Mouse (Mus musculus) limb, embryonic 15.5 days (tissue): ENCODE results near the gene 1700037H04Rik. TPM values are rescaled to one million over a fixed set of nuclear protein-coding genes. Genes with fewer than 3 reads are reported as not detected.
"Not testable (repeated sequence)": the region's sequence is repeated elsewhere in the genome, so short reads cannot be mapped to it uniquely, and the experiment has no call there.

Experiments
- ATAC-seq: fragments of 200-750 bp; cut with Nextera tagmentation; 2 replicates; pipeline ENCODE4 v1.8.0; 2017; ENCODE audit warnings: low read depth, moderate TSS enrichment; ENCODE audit not compliant: insufficient number of reproducible peaks, low FRiP score, low TSS enrichment
- H3K27ac ChIP-seq: fragments of 300-500 bp; sonication (generic); 2 replicates; pipeline ENCODE4 v1.5.1; 2015; ENCODE audit warnings: moderate library complexity, mild to moderate bottlenecking, inconsistent platforms
- H3K27me3 ChIP-seq: fragments of 300-500 bp; sonication (generic); 2 replicates; pipeline ENCODE4 v1.6.1; 2015; ENCODE audit warnings: inconsistent platforms
- H3K36me3 ChIP-seq: fragments of 300-500 bp; sonication (generic); 2 replicates; pipeline ENCODE4 v1.6.1; 2015; ENCODE audit warnings: inconsistent platforms
- H3K4me1 ChIP-seq: fragments of 300-500 bp; sonication (generic); 2 replicates; pipeline ENCODE4 v1.6.1; 2015; ENCODE audit warnings: inconsistent platforms
- H3K4me2 ChIP-seq: fragments of 300-500 bp; sonication (generic); 2 replicates; pipeline ENCODE4 v1.6.1; 2015; ENCODE audit warnings: mild to moderate bottlenecking, inconsistent platforms
- H3K4me3 ChIP-seq: fragments of 300-500 bp; sonication (generic); 2 replicates; pipeline ENCODE4 v1.5.1; 2015; ENCODE audit warnings: mild to moderate bottlenecking, inconsistent platforms
- H3K9ac ChIP-seq: fragments of 300-500 bp; sonication (generic); 2 replicates; pipeline ENCODE4 v1.6.1; 2015; ENCODE audit warnings: inconsistent platforms
- H3K9me3 ChIP-seq: fragments of 300-500 bp; sonication (generic); 2 replicates; pipeline ENCODE4 v1.6.1; 2016; ENCODE audit warnings: inconsistent platforms
- WGBS: fragments of 180-500 bp; shearing (Covaris S2); methylation state at CpG from one replicate; pipeline ENCODE4 v1.1.7; 2015; 5-methylcytosine and 5-hydroxymethylcytosine counted together
- polyA plus RNA-seq: library from polyadenylated mRNA; unstranded; fragments of >200 nt; fragmentation: Nextera tagmentation; extraction: Ambion mirVana; gene quantifications from 2 replicates; pipeline ENCODE4 v1.2.1, GENCODE M21; 2015

Gene 1700037H04Rik
- polyA plus RNA-seq, 1 experiment from 2014 or later, result 56.0 TPM

DNA sequence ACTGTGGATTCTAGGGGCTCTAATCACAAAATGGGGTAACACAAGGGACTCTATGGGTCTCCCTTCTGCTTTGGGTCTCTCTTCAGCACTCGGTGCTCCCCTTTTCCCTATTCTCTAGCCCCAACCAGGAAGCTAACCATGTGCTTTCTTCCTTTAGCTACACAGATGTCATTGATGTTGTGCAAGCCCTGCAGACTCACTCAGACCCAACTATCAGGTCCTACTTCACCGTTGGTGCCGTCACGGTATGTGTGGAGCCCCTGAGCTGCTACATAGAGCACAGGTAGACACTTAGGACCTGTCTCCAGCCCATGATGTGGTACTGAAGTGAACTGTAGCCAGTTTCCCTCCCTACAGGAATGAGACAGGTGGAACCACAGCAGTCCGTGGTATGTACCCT is 53.9 kb downstream of the 1700037H04Rik start:
- 89% methylated on average over 5 of the region's 5 CpGs for WGBS
- ATAC-seq, result no peak

DNA sequence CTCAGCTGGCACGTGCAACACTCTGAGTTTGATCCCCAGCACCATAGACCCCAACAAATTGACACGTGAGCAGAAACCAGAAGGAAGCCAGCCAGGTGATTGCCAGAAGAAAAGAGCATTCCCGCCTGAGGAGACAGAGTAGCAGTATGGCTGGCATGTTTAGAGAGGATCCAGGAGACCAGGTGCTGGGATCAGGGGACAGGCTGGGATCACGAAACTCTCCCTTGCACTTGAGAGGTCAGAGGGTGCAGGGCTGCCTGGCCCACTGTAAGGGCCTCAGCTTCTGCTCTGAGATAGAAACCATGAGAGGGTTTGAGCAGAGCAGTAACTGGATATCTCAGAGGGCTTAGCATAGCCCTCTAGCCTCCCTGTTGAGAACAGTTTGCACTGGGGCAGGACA is 54.8 kb downstream of the 1700037H04Rik start:
- H3K27ac ChIP-seq, H3K9ac ChIP-seq, H3K4me1 ChIP-seq, H3K27me3 ChIP-seq, H3K9me3 ChIP-seq, H3K36me3 ChIP-seq, ATAC-seq, H3K4me3 ChIP-seq, H3K4me2 ChIP-seq: not testable (repeated sequence)
- 67% methylated on average over 4 of the region's 4 CpGs for WGBS

More for the DNA sequence above, 53.9 kb downstream of the 1700037H04Rik start:
- no peaks in the 10 kb centered on the region for H3K27me3 ChIP-seq
- H3K27ac ChIP-seq, result no peak overlapping the region
- H3K9me3 ChIP-seq, result no peaks in the 10 kb centered on the region
- no peaks in the 10 kb centered on the region for H3K36me3 ChIP-seq
- H3K4me1 ChIP-seq, result no peaks in the 10 kb centered on the region
- no peak overlapping the region for H3K4me2 ChIP-seq
- no peak overlapping the region for H3K9ac ChIP-seq
- H3K4me3 ChIP-seq, result no peak overlapping the region

DNA sequence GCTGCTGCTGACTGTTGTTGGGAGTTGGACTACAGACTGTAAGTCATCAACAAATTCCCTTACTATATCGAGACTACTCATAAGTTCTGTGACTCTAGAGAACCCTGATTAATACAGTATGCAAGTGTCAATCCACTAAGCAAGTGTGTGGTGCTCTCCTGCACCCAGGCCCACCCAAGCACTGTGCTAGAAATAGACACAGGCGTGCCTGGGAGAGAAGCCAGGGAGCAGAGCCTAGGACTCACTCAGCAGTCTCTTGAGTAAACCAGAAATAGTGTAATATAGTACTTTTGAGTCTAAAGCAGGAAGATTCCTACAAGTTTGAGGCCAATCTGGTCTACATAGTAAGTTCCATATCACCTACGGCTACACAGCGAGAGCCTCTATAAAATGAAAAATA is 55.9 kb downstream of the 1700037H04Rik start:
- Histone ChIP-seq H3K4me3 (no peak overlapping the region), H3K36me3 (no peaks in the 10 kb centered on the region), H3K4me1 (no peaks in the 10 kb centered on the region), H3K4me2 (no peak overlapping the region), H3K9ac (no peak overlapping the region), H3K27me3 (no peaks in the 10 kb centered on the region), H3K27ac (no peak overlapping the region), H3K9me3 (no peaks in the 10 kb centered on the region)
- ATAC-seq, result no peak
- 76% methylated on average over 4 of the region's 4 CpGs for WGBS

DNA sequence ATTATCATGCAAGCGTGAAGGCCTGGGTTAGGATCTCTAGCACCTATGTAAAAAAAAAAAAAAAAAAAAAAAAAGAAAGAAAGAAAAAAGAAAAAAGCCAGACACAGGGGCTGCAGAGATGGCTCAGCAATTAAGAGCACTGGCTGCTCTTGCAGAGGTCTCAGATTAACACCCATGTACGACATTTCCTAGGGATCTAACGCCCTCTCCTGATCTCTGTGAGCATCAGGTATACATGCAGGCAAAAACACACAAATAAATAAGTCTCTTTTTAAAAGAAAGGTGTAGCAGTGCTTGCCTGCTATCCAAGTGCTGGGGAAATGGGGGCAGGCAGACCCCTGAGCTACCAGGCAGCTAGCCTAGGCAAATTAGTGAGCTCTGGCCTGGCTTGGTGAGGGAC is 58.4 kb downstream of the 1700037H04Rik start:
- Histone ChIP-seq H3K4me2 (no peak overlapping the region), H3K9me3 (no peaks in the 10 kb centered on the region), H3K27ac (no peak overlapping the region), H3K36me3 (no peaks in the 10 kb centered on the region), H3K27me3 (no peaks in the 10 kb centered on the region), H3K4me1 (no peaks in the 10 kb centered on the region; the same call in none of the 2 replicates), H3K4me3 (no peak overlapping the region), H3K9ac (no peak overlapping the region)
- no peak for ATAC-seq
- 48% methylated on average over 3 of the region's 3 CpGs for WGBS

DNA sequence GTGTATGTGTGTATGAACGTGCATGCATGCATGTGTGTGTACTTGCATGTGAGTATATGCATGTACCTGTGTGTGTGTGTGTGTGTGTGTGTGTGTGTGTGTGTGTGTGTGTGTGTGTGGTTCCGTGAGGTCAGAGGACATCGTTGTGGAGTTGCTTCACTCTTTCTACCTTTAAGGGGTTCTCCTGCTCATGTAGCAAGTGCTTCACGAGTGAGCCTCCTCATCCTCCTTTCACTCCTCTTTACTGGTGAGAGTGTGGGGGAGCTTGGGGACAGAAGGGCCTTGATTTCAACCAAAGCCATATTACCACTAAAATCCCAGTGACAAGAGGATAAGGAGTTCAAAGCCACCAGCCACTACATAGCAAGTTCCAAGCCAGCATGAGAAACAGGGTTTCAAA is 62.8 kb downstream of the 1700037H04Rik start:
- 89% methylated on average over 4 of the region's 4 CpGs for WGBS
- Histone ChIP-seq H3K9ac (no peak overlapping the region), H3K27me3 (no peaks in the 10 kb centered on the region), H3K36me3 (no peaks in the 10 kb centered on the region), H3K27ac (peak overlapping the region; percentile 73; the same call in 1 of the 2 replicates), H3K9me3 (no peaks in the 10 kb centered on the region), H3K4me2 (no peak overlapping the region), H3K4me1 (peaks cover 6% of the 10 kb centered on the region), H3K4me3 (no peak overlapping the region)
- ATAC-seq, result no peak

Other genes starting within 250 kb of the 1700037H04Rik start
- 29.5 and 31.8 TPM in 2 replicates for gene Gfra4, start 117.0 kb downstream of the 1700037H04Rik start, polyA plus RNA-seq
- gene Adam33, start 96.3 kb downstream of the 1700037H04Rik start, polyA plus RNA-seq, result 69.2 and 77.5 TPM in 2 replicates
- 0.58 and 0.61 TPM in 2 replicates for gene Siglec1, start 73.3 kb downstream of the 1700037H04Rik start, polyA plus RNA-seq
- gene Hspa12b, start 32.8 kb downstream of the 1700037H04Rik start, polyA plus RNA-seq, result 16.0 and 22.0 TPM in 2 replicates
- gene Gm11037, start 26.6 kb downstream of the 1700037H04Rik start, polyA plus RNA-seq, result not detected in 2 replicates
- 9.6 and 12.0 TPM in 2 replicates for gene Cenpb, start 20.0 kb upstream of the 1700037H04Rik start, polyA plus RNA-seq
- gene Cdc25b, start 26.9 kb upstream of the 1700037H04Rik start, polyA plus RNA-seq, result 51.2 and 51.3 TPM in 2 replicates
- 5.3 and 6.1 TPM in 2 replicates for gene Spef1, start 27.2 kb upstream of the 1700037H04Rik start, polyA plus RNA-seq
- 26.7 and 27.8 TPM in 2 replicates for gene Ap5s1, start 47.0 kb upstream of the 1700037H04Rik start, polyA plus RNA-seq
- 19.2 and 22.5 TPM in 2 replicates for gene Mavs, start 74.0 kb upstream of the 1700037H04Rik start, polyA plus RNA-seq
- 27.9 and 34.8 TPM in 2 replicates for gene Pank2, start 102.4 kb upstream of the 1700037H04Rik start, polyA plus RNA-seq
- gene Rnf24, start 192.8 kb upstream of the 1700037H04Rik start, polyA plus RNA-seq, result 7.3 and 7.5 TPM in 2 replicates